Mouse (Mus musculus): ENCODE data around the gene Gm10563. TPM values are rescaled to one million over a fixed set of nuclear protein-coding genes. Genes with fewer than 3 reads are reported as not detected.
"Not testable (repeated sequence)": the region's sequence is repeated elsewhere in the genome, so short reads cannot be mapped to it uniquely, and the experiment has no call there.

Gm10563 gene
- total and polyA plus RNA-seq, 3 experiments, result not detected

DNA sequence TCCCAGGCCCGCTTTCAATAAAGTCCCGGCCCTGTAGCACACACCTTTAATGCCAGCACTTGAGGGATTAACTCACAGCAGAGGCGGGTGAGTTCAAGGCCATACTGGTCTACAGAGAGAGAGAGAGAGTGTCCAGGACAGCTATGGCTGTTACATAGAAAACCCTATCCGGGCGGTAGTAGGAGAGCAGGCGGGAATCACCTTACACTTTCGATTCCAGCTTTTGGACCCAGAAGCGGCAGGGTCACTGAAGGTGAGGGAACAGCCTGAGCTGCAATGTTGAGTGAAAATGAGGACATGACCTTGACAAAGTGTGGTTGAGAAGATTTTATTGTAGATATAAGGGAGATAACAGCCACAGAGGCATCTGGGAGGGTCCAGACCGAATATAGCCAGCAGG is 71.3 kb downstream of the Gm10563 start:
- no peak for DNase-seq
- Histone ChIP-seq H3K4me3 (no peak overlapping the region), H3K79me2 (replicated peaks; ENCODE audit: control insufficient read depth, insufficient read depth, low read length) (peaks cover 4% of the 10 kb centered on the region), H3K27me3 (ENCODE audit: control insufficient read depth, insufficient read depth, low read length) (no peaks in the 10 kb centered on the region), H3K27ac (no peak overlapping the region), H3K36me3 (ENCODE audit: control insufficient read depth, insufficient read depth, low read length) (peaks cover 3% of the 10 kb centered on the region; the same call in 1 of the 2 replicates), H3K4me1 (ENCODE audit: control insufficient read depth, insufficient read depth, low read length) (peaks cover 19% of the 10 kb centered on the region), H3K9ac (ENCODE audit: low read depth, low read length) (no peak overlapping the region)
- TF ChIP-seq CTCF (IDR thresholded peaks at IDR 0.05) (no peak), POLR2A (IDR thresholded peaks at IDR 0.05; ENCODE audit: insufficient read depth, low read depth, low read length) (no peak), EP300 (IDR thresholded peaks at IDR 0.05; ENCODE audit: insufficient read depth, low read depth, low read length) (no peak)
- intact Hi-C loops (cut with DNase I), result loop anchor here (10.0 kb wide), 1 partner anchor 209 kb away; the partner anchor contains the start of gene Prkcz
- 93% methylated on average over 9 of the region's 9 CpGs for WGBS

DNA sequence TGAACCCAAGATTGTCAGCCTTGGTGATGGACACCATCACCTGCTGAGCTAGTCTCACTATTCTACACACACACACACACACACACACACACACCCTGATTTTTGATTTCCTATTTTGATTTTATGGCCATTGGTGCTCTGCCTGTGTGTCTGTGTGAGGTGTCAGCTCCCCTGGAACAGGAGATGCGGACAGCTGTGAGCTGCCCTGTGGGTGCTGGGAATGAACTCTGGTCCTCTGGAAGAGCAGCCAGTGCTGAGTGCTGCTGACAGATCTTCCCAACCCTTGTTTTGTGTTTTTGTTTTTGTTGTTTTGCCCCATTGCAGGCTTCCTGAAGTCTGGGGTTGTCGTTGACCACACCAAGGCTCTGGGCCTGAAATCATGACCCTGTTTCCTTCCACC is 72.1 kb downstream of the Gm10563 start:
- no peaks in the 10 kb centered on the region for H3K27me3 ChIP-seq (ENCODE audit: control insufficient read depth, insufficient read depth, low read length)
- no peak overlapping the region for H3K9ac ChIP-seq (ENCODE audit: low read depth, low read length)
- no peak overlapping the region for H3K4me3 ChIP-seq
- 77% methylated on average over 2 of the region's 2 CpGs for WGBS
- TF ChIP-seq POLR2A (IDR thresholded peaks at IDR 0.05; ENCODE audit: insufficient read depth, low read depth, low read length) (no peak), CTCF (IDR thresholded peaks at IDR 0.05) (no peak), EP300 (IDR thresholded peaks at IDR 0.05; ENCODE audit: insufficient read depth, low read depth, low read length) (no peak)
- peaks cover 8% of the 10 kb centered on the region for H3K79me2 ChIP-seq (replicated peaks; ENCODE audit: control insufficient read depth, insufficient read depth, low read length)
- H3K27ac ChIP-seq, result no peak overlapping the region
- H3K4me1 ChIP-seq (ENCODE audit: control insufficient read depth, insufficient read depth, low read length), result peaks cover 21% of the 10 kb centered on the region
- H3K36me3 ChIP-seq (ENCODE audit: control insufficient read depth, insufficient read depth, low read length), result peaks cover 3% of the 10 kb centered on the region; the same call in 1 of the 2 replicates
- no peak for DNase-seq
- intact Hi-C loops (cut with DNase I), result loop anchor here (10.0 kb wide), 1 partner anchor 208 kb away; the partner anchor contains the start of gene Prkcz

DNA sequence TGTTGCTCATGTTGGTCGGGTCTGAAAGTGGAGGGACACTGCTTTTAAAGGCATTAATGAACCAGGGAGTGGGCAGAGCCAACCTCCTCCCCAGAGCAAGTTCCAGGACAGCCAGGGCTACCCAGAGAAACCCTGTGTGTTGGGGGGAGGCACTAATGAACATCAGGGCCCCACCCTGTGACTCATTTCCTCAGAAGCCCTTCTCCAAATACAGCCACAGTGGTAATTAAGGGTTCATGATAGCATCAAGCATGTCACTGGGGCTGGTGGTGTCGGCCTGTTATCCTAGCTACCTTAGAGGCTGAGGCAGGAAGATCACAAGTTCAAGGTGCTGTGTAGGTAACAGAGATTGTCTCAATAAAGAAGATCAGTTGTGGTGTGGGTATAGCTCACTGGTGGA is 73.8 kb downstream of the Gm10563 start:
- TF ChIP-seq CTCF (IDR thresholded peaks at IDR 0.05) (no peak), EP300 (IDR thresholded peaks at IDR 0.05; ENCODE audit: insufficient read depth, low read depth, low read length) (no peak), POLR2A (IDR thresholded peaks at IDR 0.05; ENCODE audit: insufficient read depth, low read depth, low read length) (no peak)
- Histone ChIP-seq H3K4me1 (ENCODE audit: control insufficient read depth, insufficient read depth, low read length) (peaks cover 16% of the 10 kb centered on the region), H3K9ac (ENCODE audit: low read depth, low read length) (no peak overlapping the region), H3K36me3 (ENCODE audit: control insufficient read depth, insufficient read depth, low read length) (peaks cover 3% of the 10 kb centered on the region; the same call in 1 of the 2 replicates), H3K4me3 (no peak overlapping the region), H3K27me3 (ENCODE audit: control insufficient read depth, insufficient read depth, low read length) (no peaks in the 10 kb centered on the region), H3K79me2 (replicated peaks; ENCODE audit: control insufficient read depth, insufficient read depth, low read length) (peaks cover 8% of the 10 kb centered on the region), H3K27ac (peak overlapping the region; percentile 38)
- WGBS, result 31% methylated on average over 2 of the region's 2 CpGs
- DNase-seq, result no peak
- intact Hi-C loops (cut with DNase I), result loop anchor here (10.0 kb wide), 1 partner anchor 207 kb away; the partner anchor contains the start of gene Prkcz

DNA sequence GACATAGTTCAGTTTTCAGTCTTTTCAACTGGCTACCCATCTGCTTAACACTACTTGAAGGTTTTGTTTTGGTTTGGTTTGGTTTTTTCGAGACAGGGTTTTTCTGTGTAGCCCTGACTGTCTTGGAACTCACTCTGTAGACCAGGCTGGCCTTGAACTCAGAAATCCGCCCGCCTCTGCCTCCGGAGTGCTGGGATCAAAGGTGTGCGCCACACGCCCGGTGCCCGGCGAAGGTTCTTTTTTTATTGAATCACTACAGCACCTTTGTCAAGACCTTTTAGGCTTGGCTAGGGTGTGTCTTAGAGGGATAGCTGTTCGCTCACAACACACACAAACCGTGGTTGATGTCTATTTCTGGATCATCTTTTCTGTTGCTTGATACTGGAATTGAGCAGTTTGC is 74.9 kb downstream of the Gm10563 start:
- 90% methylated on average over 11 of the region's 11 CpGs for WGBS
- H3K27me3 ChIP-seq (ENCODE audit: control insufficient read depth, insufficient read depth, low read length); H3K9ac ChIP-seq (ENCODE audit: low read depth, low read length); H3K36me3 ChIP-seq (ENCODE audit: control insufficient read depth, insufficient read depth, low read length); H3K79me2 ChIP-seq (replicated peaks; ENCODE audit: control insufficient read depth, insufficient read depth, low read length); H3K4me3 ChIP-seq; H3K27ac ChIP-seq; DNase-seq: not testable (repeated sequence)
- intact Hi-C loops (cut with DNase I), result loop anchor here (10.0 kb wide), 1 partner anchor 206 kb away; the partner anchor contains the start of gene Prkcz
- H3K4me1 ChIP-seq (ENCODE audit: control insufficient read depth, insufficient read depth, low read length), result peaks cover 21% of the 10 kb centered on the region

DNA sequence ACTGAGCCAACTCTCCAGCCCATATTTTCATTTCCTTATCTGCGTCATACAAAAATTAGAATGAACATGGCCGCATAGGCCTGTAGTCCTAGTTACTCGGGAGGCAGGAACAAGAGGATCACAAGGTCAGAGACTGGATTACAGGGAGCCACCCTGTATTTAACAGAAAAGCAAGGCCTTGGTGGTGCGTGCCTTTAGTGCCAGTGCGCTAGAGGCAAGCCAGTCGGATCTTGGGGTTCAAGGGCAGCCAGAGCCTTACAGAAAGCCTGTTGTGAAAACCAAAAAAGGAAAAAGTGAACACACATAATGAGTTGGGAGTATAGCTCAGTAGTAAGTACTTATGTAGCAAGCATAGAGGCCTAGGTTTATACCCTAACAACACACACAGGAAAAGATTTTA is 75.4 kb downstream of the Gm10563 start:
- no peak for DNase-seq
- H3K27ac ChIP-seq, result no peak overlapping the region

DNA sequence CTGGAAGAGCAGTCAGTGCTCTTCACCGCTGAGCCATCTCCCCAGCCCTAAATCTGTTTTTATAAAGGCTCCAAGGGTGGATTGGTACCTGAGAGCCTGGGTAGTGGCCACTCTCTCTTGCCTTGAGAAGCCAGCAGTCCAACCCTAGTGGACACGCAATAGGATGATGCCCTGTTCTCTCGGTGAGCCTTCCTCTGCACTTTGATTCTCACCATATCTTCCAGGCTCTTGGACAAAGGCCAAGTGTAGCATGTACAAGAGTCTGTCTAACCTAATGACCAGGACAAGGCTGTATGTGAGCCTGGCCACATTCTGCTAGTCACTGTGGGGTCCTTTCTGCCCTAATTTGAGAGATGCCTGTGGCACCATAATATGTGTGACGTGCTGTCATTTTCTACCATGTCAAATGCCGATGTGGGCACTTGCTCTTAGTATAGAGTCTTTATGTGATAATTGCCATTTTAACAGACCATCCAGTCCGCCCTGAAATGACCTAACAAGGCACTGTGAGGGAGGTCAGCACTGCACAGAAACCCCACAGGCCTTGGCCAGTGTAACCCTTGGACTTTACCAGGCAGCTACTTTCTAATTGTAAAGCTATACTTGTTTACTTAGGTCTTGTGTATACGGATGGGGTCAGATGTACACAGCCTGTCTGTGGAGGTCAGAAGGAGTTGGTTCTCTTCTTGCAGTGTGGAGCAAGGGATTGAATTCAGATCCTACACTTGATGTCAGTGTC is 76.4 kb downstream of the Gm10563 start:
- Histone ChIP-seq H3K79me2 (replicated peaks; ENCODE audit: control insufficient read depth, insufficient read depth, low read length) (peaks cover 8% of the 10 kb centered on the region), H3K9ac (ENCODE audit: low read depth, low read length) (no peak overlapping the region), H3K36me3 (ENCODE audit: control insufficient read depth, insufficient read depth, low read length) (peaks cover 3% of the 10 kb centered on the region), H3K27me3 (ENCODE audit: control insufficient read depth, insufficient read depth, low read length) (no peaks in the 10 kb centered on the region), H3K4me1 (ENCODE audit: control insufficient read depth, insufficient read depth, low read length) (peaks cover 21% of the 10 kb centered on the region), H3K27ac (no peak overlapping the region), H3K4me3 (no peak overlapping the region)
- 86% methylated on average over 7 of the region's 7 CpGs for WGBS
- intact Hi-C loops (cut with DNase I), result loop anchor here (1.0 kb wide), 1 partner anchor 88 kb away; no protein-coding TSS in a partner anchor
- no peak for DNase-seq
- TF ChIP-seq POLR2A (IDR thresholded peaks at IDR 0.05; ENCODE audit: insufficient read depth, low read depth, low read length), result no peak
- TF ChIP-seq CTCF (IDR thresholded peaks at IDR 0.05), result no peak
- TF ChIP-seq EP300 (IDR thresholded peaks at IDR 0.05; ENCODE audit: insufficient read depth, low read depth, low read length), result no peak

More for the DNA sequence above, 75.4 kb downstream of the Gm10563 start:
- no peak overlapping the region for H3K9ac ChIP-seq (ENCODE audit: low read depth, low read length)
- no peaks in the 10 kb centered on the region for H3K27me3 ChIP-seq (ENCODE audit: control insufficient read depth, insufficient read depth, low read length)
- 85% methylated on average over 6 of the region's 6 CpGs for WGBS
- H3K36me3 ChIP-seq (ENCODE audit: control insufficient read depth, insufficient read depth, low read length), result peaks cover 3% of the 10 kb centered on the region
- no peak overlapping the region for H3K4me3 ChIP-seq
- peaks cover 8% of the 10 kb centered on the region for H3K79me2 ChIP-seq (replicated peaks; ENCODE audit: control insufficient read depth, insufficient read depth, low read length)
- intact Hi-C loops (cut with DNase I), result loop anchor here (10.0 kb wide), 1 partner anchor 205 kb away; the partner anchor contains the start of gene Prkcz
- TF ChIP-seq EP300 (IDR thresholded peaks at IDR 0.05; ENCODE audit: insufficient read depth, low read depth, low read length), result no peak
- no peak for TF ChIP-seq CTCF (IDR thresholded peaks at IDR 0.05)
- no peak for TF ChIP-seq POLR2A (IDR thresholded peaks at IDR 0.05; ENCODE audit: insufficient read depth, low read depth, low read length)
- H3K4me1 ChIP-seq (ENCODE audit: control insufficient read depth, insufficient read depth, low read length), result peaks cover 20% of the 10 kb centered on the region
